Mouse (Mus musculus): ENCODE results near the gene Smu1. TPM values are rescaled to one million over a fixed set of nuclear protein-coding genes. Genes with fewer than 3 reads are reported as not detected.

Gene Smu1
- polyA plus RNA-seq, 1 experiment from 2014 or later = 197 TPM

DNA sequence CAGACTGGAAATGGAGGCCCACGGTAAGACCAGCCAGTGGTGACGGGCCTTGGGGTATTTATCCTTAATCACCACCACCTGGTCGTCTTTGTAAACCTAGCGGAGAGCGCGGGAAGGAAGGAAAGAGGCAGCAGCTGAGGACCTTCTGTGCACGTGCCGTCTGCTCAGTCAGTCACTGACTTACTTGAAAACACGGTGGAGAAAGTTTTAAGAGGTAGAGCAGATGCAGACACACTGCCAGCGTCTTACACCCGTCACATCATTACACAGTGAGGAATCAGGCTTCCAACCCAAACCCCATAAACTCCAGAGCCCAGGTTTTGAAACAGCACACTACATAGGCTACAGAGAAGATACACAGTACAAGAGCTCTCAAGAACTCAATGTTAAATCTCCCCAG lies 66.6 kb downstream of the Smu1 start:
- DNase-seq (ENCODE audit: low spot score) = no peak
- Histone ChIP-seq H3K9me3 (replicated peaks) (no peaks in the 10 kb centered on the region), H3K4me1 (no peaks in the 10 kb centered on the region), H3K27ac (replicated peaks) (no peak overlapping the region), H3K4me3 (no peak overlapping the region), H3K36me3 (peaks cover 85% of the 10 kb centered on the region), H3K27me3 (ENCODE audit: low read depth, poor library complexity, severe bottlenecking) (no peaks in the 10 kb centered on the region)
- 91% methylated on average over 11 of the region's 11 CpGs for WGBS

MicroRNAs encoded within 50 kb of the gene (microRNA counts, 519-probe panel; counts per million panel counts)
- microRNA mmu-miR-207 = not detected

Small RNA genes lying within 50 kb of the gene (microRNA-seq; reads per million reads assigned to microRNA genes)
- not detected for gene Mir207

Other genes starting within 250 kb of the Smu1 start
- gene Aptx, start 54.7 kb downstream of the Smu1 start, polyA plus RNA-seq (2016; fragmentation: Nextera tagmentation; extraction: Ambion mirVana) = 37.8 and 49.9 TPM in 2 replicates
- gene Dnaja1, start 35.8 kb downstream of the Smu1 start, polyA plus RNA-seq (2016; fragmentation: Nextera tagmentation; extraction: Ambion mirVana) = 617 and 620 TPM in 2 replicates
- 18.3 and 18.4 TPM in 2 replicates for gene B4galt1, start 96.1 kb upstream of the Smu1 start, polyA plus RNA-seq (2016; fragmentation: Nextera tagmentation; extraction: Ambion mirVana)
- not detected in 2 replicates for gene Spink4, start 162.1 kb upstream of the Smu1 start, polyA plus RNA-seq (2016; fragmentation: Nextera tagmentation; extraction: Ambion mirVana)
- 189 and 193 TPM in 2 replicates for gene Bag1, start 190.4 kb upstream of the Smu1 start, polyA plus RNA-seq (2016; fragmentation: Nextera tagmentation; extraction: Ambion mirVana)
- 99.4 and 118 TPM in 2 replicates for gene Chmp5, start 190.5 kb upstream of the Smu1 start, polyA plus RNA-seq (2016; fragmentation: Nextera tagmentation; extraction: Ambion mirVana)
- 94.8 and 98.4 TPM in 2 replicates for gene Nfx1, start 213.0 kb upstream of the Smu1 start, polyA plus RNA-seq (2016; fragmentation: Nextera tagmentation; extraction: Ambion mirVana)